Mouse (Mus musculus) MEL (cell line): ENCODE measurements around the gene Ddi2.

Source experiments
- CHD2 ChIP-seq: IDR thresholded peaks from 2 replicates; pipeline ENCODE4 v1.6.1; 2011; ENCODE audit warnings: low read length, improper control_type of control experiment
- CTCF ChIP-seq, 3 experiments: IDR thresholded peaks in 2 of 3; conservative IDR thresholded peaks in 1 of 3; 2 replicates each; pipeline ENCODE4 v1.5.1; 2011 to 2012; ENCODE audit warnings: low read length in 3 of 3, low read depth in 2 of 3, mild to moderate bottlenecking in 2 of 3, improper control_type of control experiment in 1 of 3, inconsistent platforms in 1 of 3, mixed read lengths in 1 of 3, moderate library complexity in 1 of 3; ENCODE audit not compliant: control insufficient read depth in 1 of 3, insufficient read depth in 1 of 3, poor library complexity in 1 of 3, severe bottlenecking in 1 of 3
- MAX ChIP-seq: IDR thresholded peaks from 2 replicates; pipeline ENCODE4 v1.6.1; 2011; ENCODE audit warnings: low read length, improper control_type of control experiment
- NELFE ChIP-seq: IDR thresholded peaks from 2 replicates; pipeline ENCODE4 v1.6.1; 2011; ENCODE audit warnings: low read depth, low read length, improper control_type of control experiment
- POLR2A ChIP-seq, 2 experiments: IDR thresholded peaks; 2 replicates each; pipeline ENCODE4 v1.6.1; 2011 to 2012; ENCODE audit warnings: low read length in 2 of 2, mild to moderate bottlenecking in 2 of 2, control low read depth in 1 of 2, improper control_type of control experiment in 1 of 2, low read depth in 1 of 2, moderate library complexity in 1 of 2; ENCODE audit not compliant: control insufficient read depth in 1 of 2, insufficient read depth in 1 of 2, poor library complexity in 1 of 2
- POLR2AphosphoS2 ChIP-seq: IDR thresholded peaks from 2 replicates; pipeline ENCODE4 v1.6.1; 2011; ENCODE audit warnings: low read length, improper control_type of control experiment
- TCF12 ChIP-seq: IDR thresholded peaks from 2 replicates; pipeline ENCODE4 v1.6.1; 2014; ENCODE audit warnings: low read depth, mild to moderate bottlenecking, inconsistent platforms, low read length, improper control_type of control experiment, moderate library complexity
- UBTF ChIP-seq: IDR thresholded peaks from 2 replicates; pipeline ENCODE4 v1.6.1; 2012; ENCODE audit warnings: low read depth, mild to moderate bottlenecking, inconsistent platforms, low read length, improper control_type of control experiment, moderate library complexity, borderline replicate concordance; ENCODE audit not compliant: insufficient read depth
- ZC3H11A ChIP-seq: IDR thresholded peaks from 2 replicates; pipeline ENCODE4 v1.6.1; 2012; ENCODE audit warnings: low read depth, mild to moderate bottlenecking, inconsistent platforms, low read length, improper control_type of control experiment
- ZMIZ1 ChIP-seq: IDR thresholded peaks from 2 replicates; pipeline ENCODE4 v1.6.1; 2012; ENCODE audit warnings: low read depth, mild to moderate bottlenecking, inconsistent platforms, low read length, improper control_type of control experiment, moderate library complexity

DNA sequence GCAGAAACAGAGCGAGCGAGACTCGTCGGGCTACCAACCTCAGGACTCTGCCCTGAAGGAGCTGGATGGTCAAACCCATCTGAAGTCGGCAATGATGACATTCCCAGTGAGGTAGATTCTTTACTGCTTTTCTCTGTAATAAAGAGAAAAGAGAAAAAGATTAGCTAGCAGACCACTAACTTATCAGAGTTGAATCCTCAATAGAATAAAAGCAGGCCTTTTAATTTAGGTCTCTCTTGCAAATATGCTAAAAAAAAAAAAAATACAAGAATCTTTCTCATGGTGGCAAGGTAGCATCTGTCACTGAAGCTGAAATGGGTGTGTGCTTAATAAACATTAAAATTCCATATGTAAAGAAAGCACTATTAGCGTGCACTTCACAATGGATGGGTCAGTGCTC is 37.7 kb downstream of the Ddi2 start, which contains the start of gene Rsc1a1:
- TF ChIP-seq NELFE (no peak), CHD2 (no peak), POLR2AphosphoS2 (no peak), CTCF (IDR thresholded peaks at IDR 0.05 in 2 of 3, conservative IDR thresholded peaks at IDR 0.05 in 1 of 3; ENCODE audit: control insufficient read depth in 1 of 3, insufficient read depth in 1 of 3, low read depth in 2 of 3, low read length in 3 of 3, poor library complexity in 1 of 3, severe bottlenecking in 1 of 3) (no peak), ZC3H11A (no peak), UBTF (no peak), ZMIZ1 (no peak), TCF12 (no peak), POLR2A (IDR thresholded peaks at IDR 0.05; ENCODE audit: control insufficient read depth in 1 of 2, insufficient read depth in 1 of 2, low read depth in 1 of 2, low read length in 2 of 2, poor library complexity in 1 of 2) (no peak), MAX (no peak)
